Mouse (Mus musculus): ENCODE data around the gene Plcb1. TPM values are rescaled to one million over a fixed set of nuclear protein-coding genes. Genes with fewer than 3 reads are reported as not detected.

Plcb1 gene
- total RNA-seq, 2 experiments from 2014 or later = 3.3 to 6.5 TPM

DNA sequence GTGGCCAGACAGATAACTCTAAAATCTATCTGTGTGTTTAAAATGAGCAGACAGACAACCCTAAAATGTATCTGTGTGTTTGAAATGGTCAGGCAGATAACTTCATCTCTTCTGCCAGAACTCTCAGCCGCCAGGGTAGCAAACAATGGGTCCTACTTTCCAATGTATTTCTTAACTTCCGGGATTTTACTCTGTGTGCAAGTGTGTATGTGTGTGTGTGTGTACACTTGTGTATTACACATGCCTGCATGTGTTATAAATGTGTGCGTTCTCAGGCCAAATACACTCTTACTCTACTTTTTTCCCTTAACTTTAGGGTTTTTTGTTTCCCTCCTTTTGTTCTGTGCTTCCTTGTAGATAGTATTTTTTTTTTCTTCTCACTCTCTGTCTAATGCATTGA, 610.5 kb downstream of the Plcb1 start:
- no peak for ATAC-seq (replicated peaks; ENCODE audit: poor library complexity)

DNA sequence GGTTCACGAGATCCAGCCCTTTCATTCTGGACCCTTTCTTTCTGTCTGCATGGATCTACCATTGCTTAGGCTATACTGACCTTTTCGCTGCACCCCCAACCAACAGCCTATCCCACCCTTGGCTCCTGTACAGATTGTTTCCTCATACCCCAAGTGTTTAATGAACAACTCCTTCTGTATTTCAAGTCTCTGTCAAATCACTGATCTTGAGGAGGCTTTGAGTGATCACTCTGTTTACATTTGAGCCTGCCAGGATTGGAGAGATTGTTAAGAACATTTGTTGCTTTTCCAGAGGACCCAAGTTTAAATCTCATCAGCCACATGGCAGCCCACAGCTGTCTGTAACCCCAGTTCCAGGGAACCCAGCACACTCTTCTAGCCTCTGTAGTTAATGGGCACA, 612.1 kb downstream of the Plcb1 start:
- no peak for ATAC-seq (replicated peaks; ENCODE audit: poor library complexity)

- no peak for ATAC-seq (replicated peaks; ENCODE audit: poor library complexity)
These were observed 613.9 kb downstream of the Plcb1 start for GRCm38 (mm10) chr2:135399760-135400159.

- ATAC-seq (replicated peaks; ENCODE audit: poor library complexity) = no peak
These were observed 617.0 kb downstream of the Plcb1 start for GRCm38 (mm10) chr2:135402916-135403315.

- no peak for ATAC-seq (replicated peaks; ENCODE audit: poor library complexity)
These were observed 617.5 kb downstream of the Plcb1 start for GRCm38 (mm10) chr2:135403344-135403743.

- ATAC-seq (replicated peaks; ENCODE audit: poor library complexity) = no peak
These were observed 618.2 kb downstream of the Plcb1 start for GRCm38 (mm10) chr2:135404095-135404494.

DNA sequence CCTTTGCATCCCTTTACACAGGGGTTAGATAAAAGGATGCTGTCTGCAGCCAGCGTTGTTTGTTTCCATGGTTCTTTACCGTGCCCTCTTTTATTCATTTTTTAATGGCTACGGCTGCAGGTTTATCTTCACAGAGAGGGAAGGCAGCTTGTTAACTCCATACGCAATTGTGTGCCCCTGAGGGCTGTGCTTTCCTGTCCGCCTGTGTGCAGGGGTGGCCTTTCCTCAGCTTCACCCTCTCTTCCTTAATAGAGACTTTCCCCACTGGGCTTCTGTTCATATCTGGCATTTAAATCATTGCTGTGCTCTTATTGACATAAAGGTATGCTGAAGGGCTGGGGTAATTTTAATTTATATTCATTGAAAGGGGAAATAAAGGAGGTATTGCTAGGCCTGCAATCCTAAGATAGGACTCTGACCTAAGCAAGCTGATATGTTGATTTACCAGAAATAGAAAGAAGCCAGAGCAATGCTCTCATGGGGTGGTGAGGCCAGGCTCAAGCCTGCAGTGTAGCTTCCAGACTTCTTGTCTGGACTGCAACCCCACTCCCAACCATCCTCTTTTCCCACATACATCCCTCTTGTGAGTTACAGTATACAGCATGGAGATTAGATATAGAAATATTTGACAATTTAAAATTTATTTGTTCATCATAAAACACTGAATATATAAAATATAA, 623.7 kb downstream of the Plcb1 start:
- no peak for ATAC-seq (replicated peaks; ENCODE audit: poor library complexity)

GRCm38 (mm10) chr2:135411675-135412074, 625.8 kb downstream of the Plcb1 start:
- ATAC-seq (replicated peaks; ENCODE audit: poor library complexity) = peak; percentile 80

GRCm38 (mm10) chr2:135415137-135415536, 629.3 kb downstream of the Plcb1 start:
- no peak for ATAC-seq (replicated peaks; ENCODE audit: poor library complexity)

DNA sequence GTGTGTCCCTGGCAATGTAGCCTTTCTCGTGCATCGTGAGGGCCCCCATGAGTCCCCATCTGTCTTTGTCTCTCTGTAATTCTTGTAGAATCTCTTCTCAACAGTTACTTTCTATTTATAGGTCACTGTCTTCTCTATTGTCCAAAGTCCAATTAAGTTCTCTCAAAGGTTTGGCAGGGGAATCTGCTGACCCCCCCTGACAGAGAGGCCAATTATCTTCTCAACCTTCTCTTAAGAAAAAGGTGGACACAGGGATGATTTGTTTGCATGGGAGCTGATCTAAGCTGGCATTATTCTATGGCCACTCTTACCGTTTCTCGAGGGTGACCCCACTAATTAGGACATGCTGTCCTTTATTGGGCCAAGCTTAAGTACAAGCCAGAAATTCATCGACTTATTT, 633.4 kb downstream of the Plcb1 start:
- ATAC-seq (replicated peaks; ENCODE audit: poor library complexity) = no peak

DNA sequence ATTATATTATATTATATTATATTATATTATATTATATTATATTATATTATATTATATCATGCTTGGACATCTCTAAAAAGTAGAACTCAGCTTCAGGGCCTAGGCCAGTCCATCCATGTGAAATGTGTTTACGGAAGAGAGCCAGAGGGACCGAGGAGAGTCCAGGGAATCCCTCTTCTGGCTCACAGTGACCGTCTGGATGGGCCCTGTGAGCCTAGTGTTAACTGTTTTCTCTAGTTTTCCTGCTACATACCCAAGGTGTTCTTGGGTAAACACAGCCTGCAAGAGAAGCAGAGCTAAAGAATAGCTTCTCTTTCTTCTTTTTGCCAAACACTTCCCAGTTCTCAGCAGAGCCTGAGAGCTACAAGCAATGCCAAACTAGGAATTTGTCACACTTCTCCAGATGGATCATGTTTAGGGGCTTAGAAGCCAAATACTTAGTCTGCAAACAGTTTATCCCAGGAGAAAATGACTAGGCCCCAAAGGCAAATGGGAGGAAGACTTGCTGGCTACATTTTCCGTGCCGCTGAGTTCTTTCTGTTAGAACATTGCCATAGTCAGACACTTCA, 649.2 kb downstream of the Plcb1 start:
- ATAC-seq (replicated peaks; ENCODE audit: poor library complexity) = no peak

- ATAC-seq (replicated peaks; ENCODE audit: poor library complexity) = peak; percentile 10; the same call in 1 of the 2 replicates
These were observed 653.2 kb downstream of the Plcb1 start for GRCm38 (mm10) chr2:135439034-135439433.

- ATAC-seq (replicated peaks; ENCODE audit: poor library complexity) = peak; percentile 96
These were observed 654.0 kb downstream of the Plcb1 start for GRCm38 (mm10) chr2:135439546-135440517.

GRCm38 (mm10) chr2:135453581-135453980, 667.7 kb downstream of the Plcb1 start:
- no peak for ATAC-seq (replicated peaks; ENCODE audit: poor library complexity)

DNA sequence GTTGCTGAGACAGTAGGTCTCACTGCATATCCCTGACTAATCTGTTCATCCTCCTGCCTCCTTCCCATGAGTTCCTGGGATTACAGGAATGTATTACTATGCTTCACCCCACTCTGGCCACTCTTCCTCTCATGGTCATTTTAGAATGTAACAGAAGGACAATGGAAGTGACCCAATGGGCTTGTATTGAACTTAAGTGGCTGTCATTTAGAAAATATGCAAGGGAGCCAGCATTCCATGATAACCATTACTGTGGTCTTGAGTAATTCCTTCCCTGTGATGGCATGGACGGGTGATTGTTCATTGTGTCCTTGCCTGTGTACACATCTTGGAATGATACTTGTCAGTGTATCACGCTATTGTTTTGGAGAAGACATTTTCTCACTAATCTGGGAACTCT, 668.1 kb downstream of the Plcb1 start:
- no peak for ATAC-seq (replicated peaks; ENCODE audit: poor library complexity)

GRCm38 (mm10) chr2:135454455-135454854, 668.6 kb downstream of the Plcb1 start:
- no peak for ATAC-seq (replicated peaks; ENCODE audit: poor library complexity)

DNA sequence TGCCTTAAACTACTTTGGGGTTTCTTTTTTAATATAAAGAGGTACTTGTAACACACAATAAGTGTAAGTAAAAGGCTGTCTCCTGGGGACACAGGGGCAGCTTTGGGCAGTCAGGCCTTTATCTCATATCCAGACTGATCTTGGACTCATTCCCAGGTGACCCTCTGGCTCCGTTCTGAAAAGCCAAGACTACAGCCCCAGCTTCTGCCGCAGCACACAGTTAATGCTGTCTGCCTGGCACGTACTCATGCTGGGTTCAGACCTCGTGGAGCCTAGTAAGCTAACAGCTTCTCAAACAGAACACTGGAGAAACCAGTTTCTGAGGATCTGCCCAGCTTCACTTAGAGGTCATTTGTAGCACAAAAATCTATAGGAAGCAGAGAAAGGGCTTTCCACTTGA, 682.0 kb downstream of the Plcb1 start:
- no peak for ATAC-seq (replicated peaks; ENCODE audit: poor library complexity)

- peak; percentile 93 for ATAC-seq (replicated peaks; ENCODE audit: poor library complexity)
These were observed 688.2 kb downstream of the Plcb1 start for GRCm38 (mm10) chr2:135474107-135474506.

GRCm38 (mm10) chr2:135485248-135485647, 699.4 kb downstream of the Plcb1 start:
- ATAC-seq (replicated peaks; ENCODE audit: poor library complexity) = peak; percentile 52

DNA sequence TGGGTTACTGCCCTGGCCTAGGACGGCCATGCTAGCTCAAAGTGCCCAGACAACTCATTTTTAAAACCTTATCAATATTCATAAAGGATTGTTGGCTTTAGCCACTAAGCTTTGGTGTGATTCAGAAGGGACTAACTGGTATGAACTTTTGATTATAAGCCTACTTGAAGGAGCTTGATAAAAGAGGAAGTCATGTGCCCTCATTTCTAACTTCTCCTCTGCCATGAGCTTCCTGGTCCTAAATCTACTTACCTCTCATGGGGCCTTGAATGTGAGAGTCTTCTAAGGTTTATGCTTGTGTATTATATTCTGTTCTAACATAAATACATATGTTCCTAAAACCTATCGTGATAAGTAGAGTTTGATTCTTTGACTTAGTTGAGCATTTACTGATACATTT, 702.4 kb downstream of the Plcb1 start:
- ATAC-seq (replicated peaks; ENCODE audit: poor library complexity) = peak; percentile 60

DNA sequence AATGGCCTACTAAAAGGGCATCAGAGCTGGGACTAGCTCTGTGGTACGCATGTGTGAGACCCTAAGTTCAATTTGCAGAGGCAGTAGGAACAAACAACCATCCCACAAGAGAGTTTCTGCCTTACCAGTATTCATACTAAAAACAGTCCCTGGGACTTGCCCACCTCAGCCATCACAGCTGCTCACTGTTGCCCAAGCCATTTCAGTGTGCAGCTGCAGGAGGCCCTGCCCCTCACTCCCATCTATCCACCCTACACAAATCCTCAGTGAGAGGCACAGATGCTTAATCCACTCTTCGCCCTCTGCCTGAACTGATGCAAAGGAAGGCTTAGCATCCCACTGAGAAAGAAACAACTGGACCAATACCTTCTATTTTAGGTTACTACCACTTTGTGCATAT, 703.3 kb downstream of the Plcb1 start:
- ATAC-seq (replicated peaks; ENCODE audit: poor library complexity) = no peak

- no peak for ATAC-seq (replicated peaks; ENCODE audit: poor library complexity)
These were observed 706.9 kb downstream of the Plcb1 start for GRCm38 (mm10) chr2:135492777-135493176.

Measured in megakaryocyte progenitor cell, adult 5-6 weeks (primary cell).